Mouse (Mus musculus) testis, adult 2 months (tissue): ENCODE results near the gene Ddb1. TPM values are rescaled to one million over a fixed set of nuclear protein-coding genes. Genes with fewer than 3 reads are reported as not detected.
A peak's percentile ranks its signal among the peaks of the same experiment; 100 is the strongest.

Experiments used
- H3K27ac ChIP-seq: fragments of 200-500 bp; 2 replicates; pipeline ENCODE4 v1.5.1; 2012; ENCODE audit warnings: low read depth, low read length; ENCODE audit not compliant: control insufficient read depth, insufficient read depth
- H3K27me3 ChIP-seq: fragments of 200-500 bp; 2 replicates; pipeline ENCODE4 v1.6.1; 2012; ENCODE audit warnings: mild to moderate bottlenecking, low read length, moderate library complexity; ENCODE audit not compliant: control insufficient read depth, insufficient read depth
- H3K36me3 ChIP-seq: fragments of 200-500 bp; 2 replicates; pipeline ENCODE4 v1.6.1; 2012; ENCODE audit warnings: mild to moderate bottlenecking, low read length; ENCODE audit not compliant: control insufficient read depth, insufficient read depth
- H3K4me1 ChIP-seq: fragments of 200-500 bp; 2 replicates; pipeline ENCODE4 v1.6.1; 2012; ENCODE audit warnings: low read length; ENCODE audit not compliant: control insufficient read depth, insufficient read depth
- H3K4me3 ChIP-seq: fragments of 200-500 bp; 2 replicates; pipeline ENCODE4 v1.5.1; 2012; ENCODE audit warnings: low read depth, mild to moderate bottlenecking, low read length, moderate library complexity, mixed read lengths; ENCODE audit not compliant: control insufficient read depth
- CTCF ChIP-seq: fragments of 200-500 bp; IDR thresholded peaks from 2 replicates; pipeline ENCODE4 v1.5.1; 2012; ENCODE audit warnings: low read depth, mild to moderate bottlenecking, inconsistent platforms, low read length, moderate library complexity; ENCODE audit not compliant: control insufficient read depth, insufficient read depth, insufficient replicate concordance
- POLR2A ChIP-seq: fragments of 200-500 bp; IDR thresholded peaks from 2 replicates; pipeline ENCODE4 v1.6.1; 2012; ENCODE audit warnings: low read depth, mild to moderate bottlenecking, inconsistent platforms, low read length, moderate library complexity; ENCODE audit not compliant: control insufficient read depth
- polyA plus RNA-seq: library from polyadenylated mRNA; depleted of rRNA; stranded (reverse); fragments of >200 nt; gene quantifications from 2 replicates; pipeline ENCODE4 v1.2.3, GENCODE M21; 2012; rRNA removed

Gene Ddb1
- polyA plus RNA-seq, 1 experiment, result 95.5 TPM

DNA sequence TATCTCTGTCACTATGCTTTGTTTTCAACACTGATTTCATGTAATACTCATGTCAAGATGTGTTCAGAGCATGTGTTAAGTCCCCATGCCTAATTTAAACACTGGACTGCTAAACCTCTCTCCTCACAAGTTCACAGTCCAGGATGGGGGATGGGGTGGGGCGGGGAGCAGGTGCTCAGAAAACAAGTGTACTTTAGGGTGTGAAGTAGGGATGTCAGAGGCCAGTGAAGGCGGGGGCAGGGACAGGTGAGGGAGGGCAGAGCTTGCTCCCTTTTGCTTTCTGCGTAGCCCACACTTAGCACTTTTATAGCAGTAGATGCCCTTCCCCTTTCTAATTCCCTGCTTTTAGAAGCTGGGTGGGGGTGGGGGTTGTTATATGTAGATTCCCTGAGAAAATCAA is 60.0 kb downstream of the Ddb1 start:
- Histone ChIP-seq H3K4me3 (no peak overlapping the region), H3K27me3 (no peaks in the 10 kb centered on the region), H3K4me1 (no peaks in the 10 kb centered on the region), H3K27ac (no peak overlapping the region), H3K36me3 (no peaks in the 10 kb centered on the region)
- TF ChIP-seq POLR2A (no peak), CTCF (no peak)

- TF ChIP-seq CTCF (peak; percentile 80; the same call in 1 of the 2 replicates), POLR2A (no peak)
- Histone ChIP-seq H3K27me3 (no peaks in the 10 kb centered on the region), H3K4me3 (no peak overlapping the region), H3K27ac (no peak overlapping the region), H3K36me3 (no peaks in the 10 kb centered on the region), H3K4me1 (no peaks in the 10 kb centered on the region)
Observed at GRCm38 (mm10) chr19:10665499-10665898, 60.4 kb downstream of the Ddb1 start.

DNA sequence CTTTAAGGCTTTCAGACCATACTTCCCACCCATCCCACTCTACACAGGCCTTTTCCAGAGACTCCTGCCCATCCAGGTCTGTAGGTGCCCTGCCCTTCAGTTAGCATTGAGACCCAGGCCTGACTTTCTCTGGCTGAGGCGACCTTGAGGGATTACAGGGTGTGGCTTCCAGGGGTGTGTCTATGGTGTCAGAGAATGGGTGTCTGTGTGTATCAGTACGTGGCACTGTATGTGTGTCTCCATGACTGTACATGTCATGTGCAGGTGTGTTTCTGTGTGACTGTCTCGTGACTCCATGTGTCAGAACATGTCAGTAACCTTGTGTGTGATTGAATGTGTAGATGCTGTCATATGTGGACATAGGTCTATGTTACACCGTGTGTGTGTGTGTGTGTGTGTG is 66.2 kb downstream of the Ddb1 start:
- no peaks in the 10 kb centered on the region for H3K36me3 ChIP-seq
- H3K27me3 ChIP-seq, result no peaks in the 10 kb centered on the region
- no peak overlapping the region for H3K4me3 ChIP-seq
- no peak overlapping the region for H3K27ac ChIP-seq
- no peak for TF ChIP-seq CTCF
- no peak for TF ChIP-seq POLR2A
- no peaks in the 10 kb centered on the region for H3K4me1 ChIP-seq

DNA sequence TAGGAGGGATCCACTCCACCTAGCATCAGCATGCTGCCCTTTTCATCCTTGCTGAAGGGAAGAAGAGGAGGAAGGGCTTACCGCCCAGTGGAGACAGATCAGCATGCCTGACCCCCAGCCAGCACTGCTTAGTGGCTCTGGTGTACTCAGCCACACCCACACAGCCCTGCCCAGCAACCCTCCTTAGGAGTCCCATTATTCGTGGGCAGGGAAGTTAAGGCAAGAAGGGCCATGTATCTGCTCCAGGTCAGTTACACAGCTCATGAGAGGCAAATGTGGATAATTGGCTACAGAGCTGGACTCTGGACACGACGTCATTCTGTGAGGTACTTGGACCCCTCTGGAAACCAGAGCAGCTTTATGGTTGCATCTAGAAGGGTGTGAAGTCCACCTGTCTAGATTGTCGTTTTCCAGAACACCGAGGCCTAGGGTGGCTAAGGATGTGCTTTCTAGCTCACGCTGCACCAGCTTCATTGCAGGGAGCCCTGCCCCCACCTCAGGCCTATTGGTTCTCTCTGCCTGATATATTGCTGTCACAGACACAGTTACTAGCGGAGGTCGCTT is 66.8 kb downstream of the Ddb1 start:
- Histone ChIP-seq H3K36me3 (no peaks in the 10 kb centered on the region), H3K4me3 (no peak overlapping the region), H3K27ac (no peak overlapping the region), H3K27me3 (no peaks in the 10 kb centered on the region), H3K4me1 (no peaks in the 10 kb centered on the region)
- TF ChIP-seq POLR2A (no peak), CTCF (no peak)

DNA sequence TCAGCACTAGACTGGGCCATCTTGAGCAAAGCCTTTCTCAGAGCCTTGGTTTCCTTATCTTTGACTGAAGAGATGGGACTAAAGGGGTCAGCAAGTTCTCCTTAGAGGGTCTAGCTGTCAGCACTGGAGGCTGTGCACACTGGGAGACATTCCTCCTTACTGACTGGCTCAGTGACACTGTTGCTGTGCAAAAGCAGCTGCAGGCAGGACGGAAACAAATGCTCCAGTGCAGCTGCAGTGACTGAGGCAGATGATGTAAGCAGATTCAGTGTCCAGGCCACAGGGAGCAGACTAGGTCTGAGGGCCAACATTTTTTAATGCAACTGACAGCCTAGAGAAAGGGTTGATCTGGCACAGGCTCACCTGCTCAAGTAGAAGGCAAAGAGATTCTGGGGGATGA is 68.1 kb downstream of the Ddb1 start:
- no peaks in the 10 kb centered on the region for H3K36me3 ChIP-seq
- no peak for TF ChIP-seq POLR2A
- no peaks in the 10 kb centered on the region for H3K4me1 ChIP-seq
- H3K4me3 ChIP-seq, result no peak overlapping the region
- H3K27ac ChIP-seq, result no peak overlapping the region
- H3K27me3 ChIP-seq, result no peaks in the 10 kb centered on the region

- TF ChIP-seq POLR2A, result no peak
- no peak for TF ChIP-seq CTCF
- Histone ChIP-seq H3K4me3 (no peak overlapping the region), H3K27ac (no peak overlapping the region), H3K27me3 (no peaks in the 10 kb centered on the region), H3K4me1 (no peaks in the 10 kb centered on the region), H3K36me3 (no peaks in the 10 kb centered on the region)
Observed at GRCm38 (mm10) chr19:10676656-10677055, 71.5 kb downstream of the Ddb1 start.

- Histone ChIP-seq H3K36me3 (no peaks in the 10 kb centered on the region), H3K4me1 (no peaks in the 10 kb centered on the region), H3K4me3 (no peak within 1 kb of the TSS), H3K27me3 (no peaks in the 10 kb centered on the region), H3K27ac (no peak within 1 kb of the TSS)
- TF ChIP-seq POLR2A (no peak), CTCF (peak; percentile 91; the same call in 1 of the 2 replicates)
Observed at GRCm38 (mm10) chr19:10677915-10678771, 73.0 kb downstream of the Ddb1 start, which contains the start of gene Pga5. TSS of gene Pga5 (minus strand) at chr19:10678071.

- H3K36me3 ChIP-seq, result no peaks in the 10 kb centered on the region
- no peaks in the 10 kb centered on the region for H3K27me3 ChIP-seq
- no peaks in the 10 kb centered on the region for H3K4me1 ChIP-seq
- H3K27ac ChIP-seq, result no peak overlapping the region
- TF ChIP-seq POLR2A, result no peak
- TF ChIP-seq CTCF, result no peak
- H3K4me3 ChIP-seq, result no peak overlapping the region
Observed at GRCm38 (mm10) chr19:10678772-10679067, 73.6 kb downstream of the Ddb1 start.

Other genes starting within 250 kb of the Ddb1 start
- gene Syt7, start 216.2 kb upstream of the Ddb1 start, polyA plus RNA-seq, result 10.9 and 11.0 TPM in 2 replicates
- gene Lrrc10b, start 147.9 kb upstream of the Ddb1 start, polyA plus RNA-seq, result 27.1 and 28.9 TPM in 2 replicates
- 398 and 401 TPM in 2 replicates for gene Ppp1r32, start 122.4 kb upstream of the Ddb1 start, polyA plus RNA-seq
- 30.4 and 33.1 TPM in 2 replicates for gene Cpsf7, start 80.1 kb upstream of the Ddb1 start, polyA plus RNA-seq
- 11.6 and 16.6 TPM in 2 replicates for gene Sdhaf2, start 79.2 kb upstream of the Ddb1 start, polyA plus RNA-seq
- gene Tmem216, start 49.1 kb upstream of the Ddb1 start, polyA plus RNA-seq, result 37.4 and 39.5 TPM in 2 replicates
- 27.0 and 34.2 TPM in 2 replicates for gene Cyb561a3, start 28.2 kb upstream of the Ddb1 start, polyA plus RNA-seq
- 18.3 and 24.5 TPM in 2 replicates for gene Tmem138, start 28.0 kb upstream of the Ddb1 start, polyA plus RNA-seq
- gene Tkfc, start 327 bp downstream of the Ddb1 start, polyA plus RNA-seq, result 166 and 174 TPM in 2 replicates
- gene Vwce, start 28.9 kb downstream of the Ddb1 start, polyA plus RNA-seq, result 1.3 and 2.2 TPM in 2 replicates
- gene Pga5, start 72.7 kb downstream of the Ddb1 start, polyA plus RNA-seq, result 0.10 and 0.20 TPM in 2 replicates
- 29.0 and 33.6 TPM in 2 replicates for gene Vps37c, start 83.4 kb downstream of the Ddb1 start, polyA plus RNA-seq
- gene Cd5, start 133.7 kb downstream of the Ddb1 start, polyA plus RNA-seq, result 0.06 and 0.18 TPM in 2 replicates
- gene Cd6, start 224.7 kb downstream of the Ddb1 start, polyA plus RNA-seq, result not detected in 2 replicates
- gene Slc15a3, start 234.4 kb downstream of the Ddb1 start, polyA plus RNA-seq, result 0.43 and 0.67 TPM in 2 replicates